In genomic region chr9:75910112-75910799, GRCm38 (mm10) we compare ENCODE assay signal across 9 mouse cellular contexts.
DNase-seq lines count a peak whose midpoint lies in the region; ATAC-seq and TF ChIP-seq lines count a peak whose summit lies in the region.
"Had no signal": no experiment of that assay in that cellular context is flagged by ENCODE, and none has a peak within 500 bp of the region (broad histone marks: within the 10 kb centered on the region; RNA-seq: fewer than 3 reads in every experiment).

No protein-coding gene starts in this region.

- no peaks in the 10 kb centered on the region for H3K27me3 ChIP-seq in hindbrain, embryonic 13.5 days
- H3K27me3 ChIP-seq in hindbrain, embryonic 12.5 days: no peaks in the 10 kb centered on the region
- no peaks in the 10 kb centered on the region for H3K27me3 ChIP-seq in kidney, adult 2 months (replicated peaks; ENCODE audit: control insufficient read depth, insufficient read depth, low read length)
- no peaks in the 10 kb centered on the region for H3K27me3 ChIP-seq in myocyte (ENCODE audit: control insufficient read depth, insufficient read depth, insufficient read length)

- H3K27ac ChIP-seq in hindbrain, embryonic 13.5 days: no peak overlapping the region
- no peak overlapping the region for H3K27ac ChIP-seq in hindbrain, embryonic 12.5 days
- H3K27ac ChIP-seq in kidney, adult 2 months (ENCODE audit: insufficient read depth, low read depth, low read length): no peak overlapping the region

- H3ac ChIP-seq in myocyte (ENCODE audit: control insufficient read depth, insufficient read length): no peak overlapping the region

- 42% methylated on average over 7 of the region's 7 CpGs for WGBS in hindbrain, embryonic 13.5 days
- 47% methylated on average over 7 of the region's 7 CpGs for WGBS in hindbrain, embryonic 12.5 days
- 29% methylated on average over 7 of the region's 7 CpGs for WGBS in kidney, adult 2 months

- no peak for TF ChIP-seq POLR2A in kidney, adult 2 months (IDR thresholded peaks at IDR 0.05; ENCODE audit: low read depth, low read length)
- no peak for TF ChIP-seq POLR2A in myocyte (IDR thresholded peaks at IDR 0.05; ENCODE audit: insufficient read length, low read depth)

- no peak overlapping the region for H3K4me3 ChIP-seq in hindbrain, embryonic 13.5 days
- H3K4me3 ChIP-seq in hindbrain, embryonic 12.5 days: no peak overlapping the region
- no peak overlapping the region for H3K4me3 ChIP-seq in kidney, adult 2 months (ENCODE audit: insufficient read depth, low read depth, low read length)
- H3K4me3 ChIP-seq in myocyte: no peak overlapping the region
- H3K4me3 ChIP-seq: erythroblast, embryonic 14.5 days had no signal

- no peaks in the 10 kb centered on the region for H3K79me2 ChIP-seq in myocyte (ENCODE audit: control insufficient read depth, insufficient read depth)

- DNase-seq in NIH3T3 (ENCODE audit: low read depth): peak; percentile 64
- DNase-seq in gastrocnemius, postnatal 10 days: peak; percentile 64
- DNase-seq in kidney, adult 2 months: peak; percentile 88

- H3K9me3 ChIP-seq in hindbrain, embryonic 13.5 days: no peaks in the 10 kb centered on the region
- H3K9me3 ChIP-seq in hindbrain, embryonic 12.5 days (replicated peaks): no peaks in the 10 kb centered on the region

- no peak for TF ChIP-seq CTCF in kidney, adult 2 months (conservative IDR thresholded peaks at IDR 0.05; ENCODE audit: insufficient read depth, insufficient read length, low read depth, low read length)

- no peak overlapping the region for H3K4me2 ChIP-seq in hindbrain, embryonic 13.5 days
- no peak overlapping the region for H3K4me2 ChIP-seq in hindbrain, embryonic 12.5 days (replicated peaks)
- peak overlapping the region; percentile 56 for H3K4me2 ChIP-seq in myocyte (ENCODE audit: low read depth)

- H3K9ac ChIP-seq in hindbrain, embryonic 13.5 days: no peak overlapping the region
- H3K9ac ChIP-seq in hindbrain, embryonic 12.5 days: no peak overlapping the region

- no peaks in the 10 kb centered on the region for H3K36me3 ChIP-seq in hindbrain, embryonic 13.5 days
- H3K36me3 ChIP-seq in hindbrain, embryonic 12.5 days: no peaks in the 10 kb centered on the region
- no peaks in the 10 kb centered on the region for H3K36me3 ChIP-seq in kidney, adult 2 months (ENCODE audit: control insufficient read depth, insufficient read depth, low read length)
- no peaks in the 10 kb centered on the region for H3K36me3 ChIP-seq in myocyte (ENCODE audit: control insufficient read depth, insufficient read depth)

- ATAC-seq in hindbrain, embryonic 13.5 days (ENCODE audit: low FRiP score): peak; percentile 71
- ATAC-seq in hindbrain, embryonic 12.5 days (ENCODE audit: low FRiP score): no peak
- ATAC-seq in activated CD4-positive, CD25-positive, alpha-beta regulatory T cell, adult 4 months: no peak
- no peak for ATAC-seq in cerebellum, adult (ENCODE audit: insufficient number of reproducible peaks, low FRiP score, low TSS enrichment)

- no peaks in the 10 kb centered on the region for H3K4me1 ChIP-seq in hindbrain, embryonic 13.5 days (replicated peaks)
- H3K4me1 ChIP-seq in hindbrain, embryonic 12.5 days: 0 out of 2 replicates have a peak, but pooled peaks cover 2% of the 10 kb centered on the region
- no peaks in the 10 kb centered on the region for H3K4me1 ChIP-seq in kidney, adult 2 months (ENCODE audit: control insufficient read depth, insufficient read depth, low read length)

TF ChIP-seq in myocyte, 11 proteins besides CTCF, POLR2A, EP300 and RAD21:
- no peak for TF ChIP-seq TCF12 (IDR thresholded peaks at IDR 0.05; ENCODE audit: insufficient read depth, poor library complexity, severe bottlenecking)
- TF ChIP-seq E2F4 (IDR thresholded peaks at IDR 0.05; ENCODE audit: insufficient read depth): no peak
- TF ChIP-seq USF1 (IDR thresholded peaks at IDR 0.05; ENCODE audit: low read depth): peak; percentile 67
- TF ChIP-seq CEBPB (IDR thresholded peaks at IDR 0.05; ENCODE audit: insufficient read depth, poor library complexity, severe bottlenecking): no peak
- no peak for TF ChIP-seq SRF (IDR thresholded peaks at IDR 0.05; ENCODE audit: control insufficient read depth, insufficient read length, low read depth)
- no peak for TF ChIP-seq POLR2AphosphoS2 (IDR thresholded peaks at IDR 0.05; ENCODE audit: insufficient read length, low read depth)
- TF ChIP-seq MYOD1 (IDR thresholded peaks at IDR 0.05; ENCODE audit: control insufficient read depth in 1 of 3, insufficient read length in 2 of 3, low read depth in 2 of 3): peak in 2 of 3 experiments; percentile 30 to 35
- no peak for TF ChIP-seq MAX (IDR thresholded peaks at IDR 0.05; ENCODE audit: low read depth)
- TF ChIP-seq MYOG (IDR thresholded peaks at IDR 0.05; ENCODE audit: control insufficient read depth in 1 of 3, insufficient read depth in 1 of 3, insufficient read length in 2 of 3, low read depth in 2 of 3): no peak
- TF ChIP-seq TCF3 (IDR thresholded peaks at IDR 0.05; ENCODE audit: insufficient read length, low read depth): no peak
- no peak for TF ChIP-seq REST (IDR thresholded peaks at IDR 0.05; ENCODE audit: insufficient read depth, insufficient read length)
